Mouse (Mus musculus) MEL (cell line): ENCODE results near the gene Entr1. TPM values are rescaled to one million over a fixed set of nuclear protein-coding genes. Genes with fewer than 3 reads are reported as not detected.

Experiments
- DNase-seq: peaks from one replicate; pipeline ENCODE4 v3.0.0; 2011; ENCODE audit warnings: low read depth, low spot score
- H3K27ac ChIP-seq: 2 replicates; pipeline ENCODE4 v1.5.1; 2012; ENCODE audit warnings: low read depth, mild to moderate bottlenecking, control low read depth, low read length, moderate library complexity; ENCODE audit not compliant: control insufficient read depth
- H3K27me3 ChIP-seq, 2 experiments: fragments of 150-350 bp in 1 of 2; sonication (generic) in 1 of 2; 2 replicates each; pipeline ENCODE4 v1.6.1; 2012; ENCODE audit warnings: low read length in 2 of 2, mild to moderate bottlenecking in 2 of 2, improper control_type of control experiment in 1 of 2, moderate library complexity in 1 of 2; ENCODE audit not compliant: insufficient read depth in 2 of 2, control insufficient read depth in 1 of 2
- H3K36me3 ChIP-seq, 2 experiments: 2 replicates each; pipeline ENCODE4 v1.6.1; 2012 to 2014; ENCODE audit warnings: low read length in 2 of 2, improper control_type of control experiment in 1 of 2, inconsistent platforms in 1 of 2, mild to moderate bottlenecking in 1 of 2; ENCODE audit not compliant: insufficient read depth in 2 of 2, control insufficient read depth in 1 of 2
- H3K4me1 ChIP-seq, 2 experiments: fragments of 150-350 bp in 1 of 2; sonication (generic) in 1 of 2; 2 replicates each; pipeline ENCODE4 v1.6.1; 2012; ENCODE audit warnings: low read length in 2 of 2, improper control_type of control experiment in 1 of 2, mild to moderate bottlenecking in 1 of 2; ENCODE audit not compliant: insufficient read depth in 2 of 2, control insufficient read depth in 1 of 2
- H3K4me3 ChIP-seq, 2 experiments: fragments of 150-350 bp in 1 of 2; sonication (generic) in 1 of 2; 2 replicates each; pipeline ENCODE4 v1.5.1; 2012; ENCODE audit warnings: low read depth in 2 of 2, low read length in 2 of 2, mild to moderate bottlenecking in 2 of 2, moderate library complexity in 2 of 2, control low read depth in 1 of 2, improper control_type of control experiment in 1 of 2; ENCODE audit not compliant: control insufficient read depth in 1 of 2, insufficient read depth in 1 of 2
- H3K79me2 ChIP-seq: 2 replicates; pipeline ENCODE4 v1.6.1; 2012; ENCODE audit warnings: mild to moderate bottlenecking, low read length, moderate library complexity; ENCODE audit not compliant: control insufficient read depth, poor library complexity, insufficient read depth
- H3K9ac ChIP-seq: 2 replicates; pipeline ENCODE4 v1.6.1; 2012; ENCODE audit warnings: low read depth, mild to moderate bottlenecking, control low read depth, low read length, moderate library complexity; ENCODE audit not compliant: control insufficient read depth, poor library complexity, severe bottlenecking
- H3K9me3 ChIP-seq: fragments of 150-350 bp; sonication (generic); replicated peaks from 2 replicates; pipeline ENCODE4 v1.6.1; 2012; ENCODE audit warnings: mild to moderate bottlenecking, low read length, improper control_type of control experiment, moderate library complexity; ENCODE audit not compliant: insufficient read depth
- CHD1 ChIP-seq: IDR thresholded peaks from 2 replicates; pipeline ENCODE4 v1.6.1; 2012; ENCODE audit warnings: low read depth, mild to moderate bottlenecking, inconsistent platforms, low read length, improper control_type of control experiment
- CTCF ChIP-seq, 3 experiments: IDR thresholded peaks in 2 of 3; conservative IDR thresholded peaks in 1 of 3; 2 replicates each; pipeline ENCODE4 v1.5.1; 2011 to 2012; ENCODE audit warnings: low read length in 3 of 3, low read depth in 2 of 3, mild to moderate bottlenecking in 2 of 3, improper control_type of control experiment in 1 of 3, inconsistent platforms in 1 of 3, mixed read lengths in 1 of 3, moderate library complexity in 1 of 3; ENCODE audit not compliant: control insufficient read depth in 1 of 3, insufficient read depth in 1 of 3, poor library complexity in 1 of 3, severe bottlenecking in 1 of 3
- E2F4 ChIP-seq: IDR thresholded peaks from 2 replicates; pipeline ENCODE4 v1.6.1; 2011; ENCODE audit warnings: low read depth, low read length, improper control_type of control experiment, borderline replicate concordance
- EP300 ChIP-seq, 2 experiments: IDR thresholded peaks; 2 replicates each; pipeline ENCODE4 v1.6.1; 2011; ENCODE audit warnings: improper control_type of control experiment in 2 of 2, low read length in 2 of 2, low read depth in 1 of 2, mild to moderate bottlenecking in 1 of 2
- GABPA ChIP-seq: IDR thresholded peaks from 2 replicates; pipeline ENCODE4 v1.6.1; 2012; ENCODE audit warnings: low read depth, mild to moderate bottlenecking, inconsistent platforms, low read length, improper control_type of control experiment, moderate library complexity
- HCFC1 ChIP-seq: IDR thresholded peaks from 2 replicates; pipeline ENCODE4 v1.6.1; 2012; ENCODE audit warnings: low read depth, mild to moderate bottlenecking, inconsistent platforms, low read length, improper control_type of control experiment, moderate library complexity
- MYB ChIP-seq: IDR thresholded peaks from 2 replicates; pipeline ENCODE4 v1.6.1; 2011; ENCODE audit warnings: mild to moderate bottlenecking, low read depth, low read length, improper control_type of control experiment
- MYC ChIP-seq: IDR thresholded peaks from 2 replicates; pipeline ENCODE4 v1.6.1; 2011; ENCODE audit warnings: low read depth, mild to moderate bottlenecking, low read length, improper control_type of control experiment, moderate library complexity
- NELFE ChIP-seq: IDR thresholded peaks from 2 replicates; pipeline ENCODE4 v1.6.1; 2011; ENCODE audit warnings: low read depth, low read length, improper control_type of control experiment
- NRF1 ChIP-seq: IDR thresholded peaks from 2 replicates; pipeline ENCODE4 v1.6.1; 2014; ENCODE audit warnings: low read depth, mild to moderate bottlenecking, inconsistent platforms, low read length, improper control_type of control experiment, moderate library complexity; ENCODE audit not compliant: poor library complexity, insufficient read depth, severe bottlenecking
- POLR2AphosphoS2 ChIP-seq: IDR thresholded peaks from 2 replicates; pipeline ENCODE4 v1.6.1; 2011; ENCODE audit warnings: low read length, improper control_type of control experiment
- TAL1 ChIP-seq: IDR thresholded peaks from 2 replicates; pipeline ENCODE4 v1.6.1; 2012; ENCODE audit warnings: mild to moderate bottlenecking, inconsistent platforms, low read length, moderate library complexity, mixed read lengths
- TBP ChIP-seq: IDR thresholded peaks from 2 replicates; pipeline ENCODE4 v1.8.0; 2011; ENCODE audit warnings: low read depth, low read length, improper control_type of control experiment
- TCF12 ChIP-seq: IDR thresholded peaks from 2 replicates; pipeline ENCODE4 v1.6.1; 2014; ENCODE audit warnings: low read depth, mild to moderate bottlenecking, inconsistent platforms, low read length, improper control_type of control experiment, moderate library complexity
- USF1 ChIP-seq: IDR thresholded peaks from 2 replicates; pipeline ENCODE4 v1.6.1; 2014; ENCODE audit warnings: low read depth, mild to moderate bottlenecking, inconsistent platforms, low read length, improper control_type of control experiment, moderate library complexity
- ZC3H11A ChIP-seq: IDR thresholded peaks from 2 replicates; pipeline ENCODE4 v1.6.1; 2012; ENCODE audit warnings: low read depth, mild to moderate bottlenecking, inconsistent platforms, low read length, improper control_type of control experiment
- ZMIZ1 ChIP-seq: IDR thresholded peaks from 2 replicates; pipeline ENCODE4 v1.6.1; 2012; ENCODE audit warnings: low read depth, mild to moderate bottlenecking, inconsistent platforms, low read length, improper control_type of control experiment, moderate library complexity
- polyA plus RNA-seq, 2 experiments: library from polyadenylated mRNA; stranded (reverse) in 1 of 2; unstranded in 1 of 2; fragments of >175 nt in 1 of 2; fragments of >200 nt in 1 of 2; gene quantifications; 2 replicates each; pipeline versions ENCODE4 v1.2.1 to v1.2.4; 2012; ENCODE audit warnings: low replicate concordance in 2 of 2, low read depth in 1 of 2; ENCODE audit not compliant: insufficient read length in 2 of 2, insufficient read depth in 1 of 2, missing spikeins in 1 of 2
- total RNA-seq: library from RNA; depleted of rRNA; stranded (reverse); fragments of 300-350 nt; gene quantifications from 2 replicates; pipeline ENCODE4 v1.2.3, GENCODE M21; 2012

Gene Entr1
- total and polyA plus RNA-seq, 3 experiments: 63.6 to 71.1 TPM; not detected in 1

- no peak overlapping the region for H3K4me3 ChIP-seq
- no peaks in the 10 kb centered on the region for H3K4me1 ChIP-seq
- no peak overlapping the region for H3K27ac ChIP-seq
- H3K36me3 ChIP-seq: peaks cover 0 to 14% of the 10 kb centered on the region in 2 experiments; a peak in 2 of 4 replicates
- no peaks in the 10 kb centered on the region for H3K27me3 ChIP-seq
- TF ChIP-seq USF1: no peak
- no peak for TF ChIP-seq NRF1
- no peak for TF ChIP-seq EP300 (IDR thresholded peaks at IDR 0.05; ENCODE audit: low read depth in 1 of 2, low read length in 2 of 2)
- TF ChIP-seq MYB: no peak
- TF ChIP-seq TBP: no peak
- TF ChIP-seq HCFC1: no peak
- TF ChIP-seq E2F4: no peak
- TF ChIP-seq NELFE: no peak
- no peak for TF ChIP-seq CHD1
- TF ChIP-seq ZC3H11A: no peak
- TF ChIP-seq POLR2AphosphoS2: no peak
- no peak for TF ChIP-seq TCF12
- TF ChIP-seq ZMIZ1: no peak
- TF ChIP-seq MYC: no peak
- TF ChIP-seq TAL1: no peak
- no peaks in the 10 kb centered on the region for H3K9me3 ChIP-seq
- DNase-seq: no peak
- H3K9ac ChIP-seq: no peak overlapping the region
- H3K79me2 ChIP-seq: no peaks in the 10 kb centered on the region
Observed at GRCm38 (mm10) chr2:26372396-26372795, 16.7 kb downstream of the Entr1 start.

GRCm38 (mm10) chr2:26368572-26368971 is 20.5 kb downstream of the Entr1 start:
- Histone ChIP-seq H3K9me3 (no peaks in the 10 kb centered on the region), H3K4me3 (no peak overlapping the region), H3K27ac (no peak overlapping the region), H3K36me3 (peaks cover 0 to 8% of the 10 kb centered on the region in 2 experiments; a peak in 2 of 4 replicates), H3K4me1 (no peaks in the 10 kb centered on the region), H3K27me3 (no peaks in the 10 kb centered on the region), H3K79me2 (no peaks in the 10 kb centered on the region), H3K9ac (no peak overlapping the region)
- DNase-seq: no peak
- TF ChIP-seq GABPA (no peak), CTCF (IDR thresholded peaks at IDR 0.05 in 2 of 3, conservative IDR thresholded peaks at IDR 0.05 in 1 of 3; ENCODE audit: control insufficient read depth in 1 of 3, insufficient read depth in 1 of 3, low read depth in 2 of 3, low read length in 3 of 3, poor library complexity in 1 of 3, severe bottlenecking in 1 of 3) (no peak)
